Mouse (Mus musculus) heart, embryonic 12.5 days (tissue): ENCODE measurements around the gene Psmb5. TPM values are rescaled to one million over a fixed set of nuclear protein-coding genes. Genes with fewer than 3 reads are reported as not detected.
A peak's percentile ranks its signal among the peaks of the same experiment; 100 is the strongest.

Experiments
- ATAC-seq: fragments of 200-750 bp; cut with Nextera tagmentation; 2 replicates; pipeline ENCODE4 v1.8.0; 2017; ENCODE audit warnings: moderate TSS enrichment, moderate library complexity; ENCODE audit not compliant: insufficient number of reproducible peaks, low FRiP score
- H3K27ac ChIP-seq: fragments of 300-500 bp; sonication (generic); 2 replicates; pipeline ENCODE4 v1.5.1; 2016; ENCODE audit warnings: mild to moderate bottlenecking, moderate library complexity; ENCODE audit not compliant: poor library complexity, severe bottlenecking
- H3K27me3 ChIP-seq: fragments of 300-500 bp; sonication (generic); replicated peaks from 2 replicates; pipeline ENCODE4 v1.6.1; 2016; ENCODE audit warnings: mild to moderate bottlenecking, moderate library complexity
- H3K36me3 ChIP-seq: fragments of 300-500 bp; sonication (generic); 2 replicates; pipeline ENCODE4 v1.6.1; 2016; ENCODE audit warnings: mild to moderate bottlenecking, moderate library complexity
- H3K4me1 ChIP-seq: fragments of 300-500 bp; sonication (generic); replicated peaks from 2 replicates; pipeline ENCODE4 v1.6.1; 2016; ENCODE audit warnings: mild to moderate bottlenecking
- H3K4me2 ChIP-seq: fragments of 300-500 bp; sonication (generic); 2 replicates; pipeline ENCODE4 v1.6.1; 2016; ENCODE audit warnings: mild to moderate bottlenecking, moderate library complexity
- H3K4me3 ChIP-seq: fragments of 300-500 bp; sonication (generic); 2 replicates; pipeline ENCODE4 v1.5.1; 2016; ENCODE audit warnings: mild to moderate bottlenecking
- H3K9ac ChIP-seq: fragments of 300-500 bp; sonication (generic); 2 replicates; pipeline ENCODE4 v1.6.1; 2016; ENCODE audit warnings: mild to moderate bottlenecking, moderate library complexity
- H3K9me3 ChIP-seq: fragments of 300-500 bp; sonication (generic); replicated peaks from 2 replicates; pipeline ENCODE4 v1.6.1; 2016; ENCODE audit warnings: mild to moderate bottlenecking, moderate library complexity
- WGBS: fragments of 180-500 bp; shearing (Covaris S2); methylation state at CpG from one replicate; pipeline ENCODE4 v1.1.7; 2016; 5-methylcytosine and 5-hydroxymethylcytosine counted together
- polyA plus RNA-seq: library from polyadenylated mRNA; unstranded; fragments of >200 nt; fragmentation: Nextera tagmentation; extraction: Ambion mirVana; gene quantifications from 2 replicates; pipeline ENCODE4 v1.2.1, GENCODE M21; 2016

Psmb5 gene
- polyA plus RNA-seq, 1 experiment from 2014 or later: 308 TPM

DNA sequence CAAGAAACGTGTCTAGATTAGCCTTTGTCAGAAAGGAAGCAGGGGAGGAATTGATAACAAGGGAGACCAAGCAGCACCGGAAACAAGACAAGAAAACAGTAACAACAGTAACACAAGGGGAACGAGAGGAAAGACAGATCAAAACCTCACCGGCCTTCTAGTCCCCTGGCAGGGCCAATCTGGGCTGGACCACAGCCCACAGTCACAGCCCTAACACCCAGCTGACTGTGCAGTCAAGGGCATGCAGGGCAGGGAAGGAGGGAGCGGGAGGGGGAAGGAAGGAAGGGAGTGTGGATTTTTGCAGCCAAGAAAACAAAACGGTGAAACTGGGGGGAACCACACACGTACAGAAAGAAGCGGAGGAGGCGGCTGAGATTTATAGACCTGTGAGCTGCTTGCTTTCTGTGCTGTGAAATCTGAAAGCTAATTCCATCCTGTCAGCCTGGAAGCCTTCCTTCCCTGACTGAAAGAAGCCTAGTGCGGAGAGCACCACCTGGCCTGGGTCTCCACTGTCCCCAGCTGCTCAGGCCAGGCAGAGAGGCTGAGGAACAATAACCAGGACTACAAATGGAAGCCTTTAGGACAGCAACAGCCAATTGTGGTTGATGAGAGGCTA lies 25.4 kb downstream of the Psmb5 start:
- 0 out of 2 replicates have a peak overlapping the region, but pooled peaks have one; percentile 6 for H3K9ac ChIP-seq
- 0 out of 2 replicates have a peak, but pooled peaks cover 3% of the 10 kb centered on the region for H3K9me3 ChIP-seq
- H3K4me1 ChIP-seq: peaks cover 46% of the 10 kb centered on the region
- peak; percentile 77 for ATAC-seq
- peak overlapping the region; percentile 4; the same call in 1 of the 2 replicates for H3K4me2 ChIP-seq
- peak overlapping the region; percentile 82 for H3K27ac ChIP-seq
- H3K27me3 ChIP-seq: no peaks in the 10 kb centered on the region
- H3K4me3 ChIP-seq: no peak overlapping the region
- peaks cover 19% of the 10 kb centered on the region; the same call in 1 of the 2 replicates for H3K36me3 ChIP-seq
- WGBS: 32% methylated on average over 10 of the region's 10 CpGs

DNA sequence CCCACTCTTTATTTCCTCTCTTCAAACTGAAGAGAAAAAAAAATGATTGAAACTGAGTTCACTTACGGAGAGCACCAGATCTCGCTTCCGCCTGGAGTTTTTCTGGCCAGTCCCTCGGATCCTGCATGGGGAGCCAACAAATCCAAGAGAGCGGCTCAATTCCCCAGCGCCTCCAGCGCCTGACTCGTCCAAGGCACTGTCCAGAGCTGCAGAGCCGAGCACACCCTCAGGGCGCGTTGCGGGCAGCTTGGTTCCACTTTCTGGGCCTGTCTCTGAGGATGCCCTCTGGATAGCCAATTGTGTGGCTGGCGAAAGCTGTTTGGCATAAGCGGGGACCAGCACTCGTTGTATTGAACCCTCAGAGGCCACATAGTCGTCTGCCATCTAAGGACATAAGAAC lies 26.8 kb downstream of the Psmb5 start:
- H3K27ac ChIP-seq: no peak overlapping the region
- H3K9me3 ChIP-seq: 0 out of 2 replicates have a peak, but pooled peaks cover 3% of the 10 kb centered on the region
- no peak overlapping the region for H3K4me3 ChIP-seq
- no peaks in the 10 kb centered on the region for H3K27me3 ChIP-seq
- peaks cover 42% of the 10 kb centered on the region for H3K4me1 ChIP-seq
- ATAC-seq: no peak
- H3K36me3 ChIP-seq: peaks cover 23% of the 10 kb centered on the region
- no peak overlapping the region for H3K4me2 ChIP-seq
- 92% methylated on average over 16 of the region's 16 CpGs for WGBS
- H3K9ac ChIP-seq: no peak overlapping the region

DNA sequence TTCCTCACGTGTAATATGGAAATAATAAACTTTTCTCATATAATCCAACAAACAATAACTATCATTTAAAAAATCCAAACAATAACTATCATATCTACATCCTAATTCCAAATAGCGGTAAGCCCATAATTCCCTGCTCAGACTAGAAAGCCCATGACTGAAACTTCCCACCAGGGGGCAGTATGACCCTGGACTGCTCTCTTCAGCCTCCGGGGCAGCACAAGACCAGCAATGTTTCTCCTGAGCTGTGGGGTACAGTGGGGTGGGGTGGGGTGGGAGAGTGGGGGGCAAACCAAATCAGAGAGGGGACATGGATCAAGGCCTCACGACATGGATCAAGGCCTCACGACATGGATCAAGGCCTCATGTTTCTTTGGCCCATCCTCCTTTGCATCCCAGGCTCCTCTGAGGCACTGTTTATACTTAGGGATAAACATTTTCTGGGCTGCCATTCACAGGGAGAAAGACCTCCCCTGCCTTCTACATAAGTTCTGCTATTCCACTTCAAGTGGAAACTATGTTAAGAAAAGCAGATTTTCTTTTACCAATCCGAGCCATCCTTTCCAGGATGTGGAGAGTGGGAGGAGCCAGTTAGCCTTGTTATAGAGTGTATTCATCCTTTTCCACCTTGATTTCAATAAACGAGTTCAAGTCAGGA lies 34.0 kb downstream of the Psmb5 start:
- ATAC-seq: peak; percentile 38; the same call in 1 of the 2 replicates
- Histone ChIP-seq H3K4me2 (no peak overlapping the region), H3K27ac (no peak overlapping the region), H3K9ac (no peak overlapping the region), H3K36me3 (peaks cover 32% of the 10 kb centered on the region), H3K9me3 (no peaks in the 10 kb centered on the region), H3K4me1 (peaks cover 5% of the 10 kb centered on the region), H3K27me3 (no peaks in the 10 kb centered on the region), H3K4me3 (no peak overlapping the region)
- 37% methylated on average over 7 of the region's 7 CpGs for WGBS

DNA sequence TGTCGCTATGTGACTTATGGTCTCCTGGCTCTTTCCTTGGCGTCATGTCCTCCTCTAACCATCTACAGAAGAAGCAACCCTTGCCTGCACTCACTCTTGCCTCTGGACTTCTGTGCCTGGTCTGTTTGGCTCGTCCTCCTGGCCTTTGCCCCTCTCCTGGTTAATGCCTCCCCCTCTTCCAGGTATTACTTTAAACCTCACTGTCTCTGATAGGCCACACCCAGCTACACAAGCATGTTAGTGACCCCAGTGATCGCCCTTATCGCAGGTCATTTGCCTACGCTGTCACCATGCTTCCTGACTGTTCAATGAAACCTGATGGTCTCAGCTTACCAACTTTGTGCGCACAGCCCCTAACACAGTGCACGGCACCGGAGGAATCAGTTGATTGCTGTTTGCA lies 35.3 kb downstream of the Psmb5 start:
- peaks cover 32% of the 10 kb centered on the region for H3K36me3 ChIP-seq
- WGBS: 89% methylated on average over 9 of the region's 9 CpGs
- no peak overlapping the region for H3K9ac ChIP-seq
- no peak overlapping the region for H3K27ac ChIP-seq
- no peak overlapping the region for H3K4me3 ChIP-seq
- no peak overlapping the region for H3K4me2 ChIP-seq
- ATAC-seq: no peak
- H3K4me1 ChIP-seq: peaks cover 5% of the 10 kb centered on the region; the same call in 1 of the 2 replicates
- no peaks in the 10 kb centered on the region for H3K27me3 ChIP-seq
- H3K9me3 ChIP-seq: no peaks in the 10 kb centered on the region

DNA sequence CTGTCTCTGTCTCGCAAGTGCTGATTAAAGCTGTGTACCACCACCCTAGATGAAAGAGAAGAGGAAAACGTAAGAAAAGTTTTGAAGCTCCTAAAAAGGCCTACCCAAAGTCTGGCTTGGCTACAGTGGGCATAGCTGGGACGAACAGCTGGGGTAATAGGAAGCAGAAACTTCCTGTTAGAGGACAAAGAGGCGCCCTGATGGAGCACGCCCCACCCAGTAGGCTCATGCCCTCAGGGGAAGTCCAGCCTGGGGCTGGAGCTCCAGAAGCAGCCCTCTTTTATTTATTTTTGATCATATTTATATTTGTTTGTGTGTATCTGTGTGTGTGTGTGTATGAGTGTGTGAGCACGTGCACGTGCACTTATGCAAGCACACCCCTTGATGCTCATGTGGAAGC lies 38.2 kb downstream of the Psmb5 start:
- H3K27ac ChIP-seq: no peak overlapping the region
- no peaks in the 10 kb centered on the region for H3K9me3 ChIP-seq
- no peaks in the 10 kb centered on the region for H3K27me3 ChIP-seq
- H3K36me3 ChIP-seq: peaks cover 15% of the 10 kb centered on the region
- H3K4me3 ChIP-seq: no peak overlapping the region
- 69% methylated on average over 7 of the region's 7 CpGs for WGBS
- no peak for ATAC-seq
- H3K4me1 ChIP-seq: peaks cover 13% of the 10 kb centered on the region
- H3K9ac ChIP-seq: no peak overlapping the region
- no peak overlapping the region for H3K4me2 ChIP-seq

DNA sequence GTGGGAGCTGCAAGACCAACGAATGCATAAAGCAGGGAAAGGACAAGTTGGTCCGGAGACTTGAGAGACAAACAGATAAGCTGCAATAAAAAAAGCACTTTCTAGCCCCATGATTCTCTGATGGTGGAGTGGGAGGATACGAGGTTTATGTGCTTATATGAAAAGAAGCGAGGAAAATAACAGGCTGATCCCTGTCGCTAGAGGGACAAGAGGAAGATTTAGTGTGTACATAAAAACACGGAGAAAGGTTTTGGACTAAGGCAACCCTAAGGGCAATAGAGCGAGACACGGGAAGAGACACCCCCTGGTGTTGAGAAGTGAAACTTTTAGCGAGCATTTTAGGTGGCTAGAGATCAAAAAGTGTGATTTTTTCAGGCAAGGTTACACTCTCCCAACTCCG lies 39.8 kb downstream of the Psmb5 start:
- Histone ChIP-seq H3K27me3 (no peaks in the 10 kb centered on the region), H3K9ac (peak overlapping the region; percentile 98), H3K4me3 (peak overlapping the region; percentile 91), H3K9me3 (no peaks in the 10 kb centered on the region), H3K4me2 (peak overlapping the region; percentile 91), H3K4me1 (peaks cover 29% of the 10 kb centered on the region), H3K36me3 (peaks cover 15% of the 10 kb centered on the region; the same call in 1 of the 2 replicates), H3K27ac (peak overlapping the region; percentile 94)
- ATAC-seq: 0 out of 2 replicates have a peak, but pooled peaks have one; percentile 13
- under 1% methylated on average over 10 of the region's 10 CpGs for WGBS

DNA sequence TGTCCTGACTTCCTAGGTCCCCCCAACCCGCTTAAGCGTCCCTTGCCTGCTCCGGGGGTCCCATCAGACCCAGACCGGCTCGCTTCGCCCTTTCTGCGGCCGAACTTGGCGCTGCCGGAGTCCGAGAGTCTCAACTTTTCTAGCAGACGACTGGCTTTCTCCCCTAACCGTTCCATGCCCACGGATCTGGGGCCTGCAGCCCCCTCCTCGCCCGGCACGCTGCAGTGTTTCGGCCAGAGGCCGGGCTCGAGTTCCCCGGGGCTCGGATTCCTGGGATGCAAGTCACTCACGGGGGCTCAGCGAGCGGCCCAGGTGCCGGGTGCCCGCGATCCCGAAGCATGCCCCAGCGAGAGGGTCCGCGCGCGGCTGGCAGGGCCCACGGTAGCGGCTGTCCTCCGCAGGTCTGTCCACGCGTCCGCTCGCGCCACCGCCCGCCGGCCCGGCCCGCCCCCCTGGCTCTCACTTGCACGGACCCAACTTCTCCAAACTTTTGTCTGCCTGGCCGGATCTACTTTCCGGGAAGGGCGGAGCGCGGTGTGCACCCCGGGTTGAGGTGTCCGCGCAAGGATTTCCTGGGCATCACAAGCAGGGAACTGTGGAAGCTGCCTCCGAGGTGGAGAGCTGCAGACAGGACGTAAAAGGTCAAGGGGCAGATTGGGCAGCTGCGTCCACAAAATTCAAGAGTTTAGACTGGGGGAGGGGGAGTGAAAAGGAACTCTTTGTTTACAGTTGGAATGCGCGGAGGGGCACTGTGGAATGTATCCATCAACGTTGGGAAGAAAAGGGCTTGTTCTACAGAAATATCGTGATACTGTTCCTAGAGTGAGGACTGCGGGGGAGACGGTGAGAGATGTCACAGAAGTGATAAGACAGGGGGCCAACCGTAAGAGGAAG lies 40.5 kb downstream of the Psmb5 start, which contains the start of gene Ajuba:
Gene Ajuba (minus strand): TSS at position 470 of the 894 bp plus-strand sequence.
- Histone ChIP-seq H3K36me3 (peaks cover 8% of the 10 kb centered on the region; the same call in 1 of the 2 replicates), H3K9ac (peak within 1 kb of the TSS; percentile 98), H3K4me2 (peak within 1 kb of the TSS; percentile 91), H3K9me3 (no peaks in the 10 kb centered on the region), H3K4me3 (peak within 1 kb of the TSS; percentile 91), H3K27ac (peak within 1 kb of the TSS; percentile 94), H3K4me1 (peaks cover 36% of the 10 kb centered on the region), H3K27me3 (no peaks in the 10 kb centered on the region)
- WGBS: under 1% methylated on average over 66 of the region's 66 CpGs
- peak; percentile 62 for ATAC-seq

DNA sequence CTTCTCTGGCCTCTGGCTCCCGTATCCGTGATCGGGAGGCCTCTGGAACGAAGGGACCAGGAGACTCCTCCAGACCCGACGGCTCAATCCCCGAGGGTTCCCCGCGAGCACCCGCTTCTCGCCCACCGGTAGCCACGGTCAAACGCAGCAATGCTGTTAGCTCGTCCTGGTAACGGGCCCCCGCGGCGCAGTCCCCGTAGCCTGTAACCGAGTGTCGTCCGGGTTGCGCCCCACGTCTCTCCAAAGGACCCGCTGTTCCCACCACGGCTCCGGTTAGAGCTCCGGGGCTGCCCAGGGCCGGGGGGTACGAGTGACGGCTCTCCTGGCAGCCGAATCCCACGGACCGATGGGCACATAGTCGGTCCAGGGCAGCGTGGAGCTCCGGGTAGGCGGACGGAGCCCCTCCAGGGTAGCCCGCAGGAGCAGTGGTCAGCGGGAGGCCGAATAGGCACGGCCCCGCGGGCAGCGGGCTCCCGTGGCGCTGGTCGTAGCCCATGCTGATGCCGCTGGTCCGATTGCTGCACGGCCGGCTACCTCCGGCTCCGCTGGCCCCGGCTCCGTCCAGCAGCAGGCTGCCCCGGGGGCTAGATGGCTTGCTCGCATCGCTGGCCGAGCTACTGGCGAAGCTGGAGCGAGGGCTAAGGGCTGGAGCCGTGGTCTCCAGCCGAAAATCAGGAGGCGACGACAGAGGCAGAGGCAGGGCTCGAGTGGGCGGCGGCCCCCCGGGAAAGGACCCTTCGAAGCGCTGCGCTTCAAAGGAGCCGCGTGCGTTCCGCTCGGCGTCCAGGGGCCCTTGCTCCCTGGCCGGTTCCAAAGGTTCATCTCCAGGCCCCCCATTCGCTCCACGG lies 41.4 kb downstream of the Psmb5 start:
- ATAC-seq: no peak
- H3K4me1 ChIP-seq: peaks cover 45% of the 10 kb centered on the region
- peak overlapping the region; percentile 91 for H3K4me2 ChIP-seq
- WGBS: under 1% methylated on average over 84 of the region's 84 CpGs
- H3K9me3 ChIP-seq: no peaks in the 10 kb centered on the region
- H3K36me3 ChIP-seq: peaks cover 11% of the 10 kb centered on the region
- H3K27me3 ChIP-seq: no peaks in the 10 kb centered on the region
- peak overlapping the region; percentile 91 for H3K4me3 ChIP-seq
- peak overlapping the region; percentile 98 for H3K9ac ChIP-seq
- H3K27ac ChIP-seq: peak overlapping the region; percentile 94

DNA sequence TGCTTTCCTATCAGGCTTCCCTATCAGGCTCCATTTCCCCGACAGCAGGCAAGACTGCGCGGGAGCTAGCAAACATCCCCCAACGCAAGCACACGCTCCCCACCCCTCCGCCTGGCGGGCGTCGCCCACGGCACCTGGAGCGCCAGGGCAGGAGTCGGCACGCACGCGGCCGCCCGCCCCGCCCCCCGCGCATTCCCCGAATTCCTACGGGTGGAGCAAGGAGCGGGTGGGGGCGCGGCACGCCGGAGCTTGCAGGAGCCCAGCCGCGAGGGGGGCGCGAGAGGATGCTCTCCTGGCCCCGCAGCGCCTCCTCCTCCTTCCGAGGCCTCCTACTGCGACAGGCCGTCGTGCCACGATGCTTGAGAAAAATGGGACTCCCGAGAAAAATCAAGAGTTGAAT lies 42.2 kb downstream of the Psmb5 start:
- peak overlapping the region; percentile 98 for H3K9ac ChIP-seq
- no peaks in the 10 kb centered on the region for H3K9me3 ChIP-seq
- no peaks in the 10 kb centered on the region for H3K27me3 ChIP-seq
- ATAC-seq: peak; percentile 29
- WGBS: under 1% methylated on average over 37 of the region's 39 CpGs
- H3K4me2 ChIP-seq: peak overlapping the region; percentile 91
- H3K36me3 ChIP-seq: peaks cover 20% of the 10 kb centered on the region
- peak overlapping the region; percentile 91 for H3K4me3 ChIP-seq
- H3K27ac ChIP-seq: peak overlapping the region; percentile 94
- H3K4me1 ChIP-seq: peaks cover 52% of the 10 kb centered on the region

DNA sequence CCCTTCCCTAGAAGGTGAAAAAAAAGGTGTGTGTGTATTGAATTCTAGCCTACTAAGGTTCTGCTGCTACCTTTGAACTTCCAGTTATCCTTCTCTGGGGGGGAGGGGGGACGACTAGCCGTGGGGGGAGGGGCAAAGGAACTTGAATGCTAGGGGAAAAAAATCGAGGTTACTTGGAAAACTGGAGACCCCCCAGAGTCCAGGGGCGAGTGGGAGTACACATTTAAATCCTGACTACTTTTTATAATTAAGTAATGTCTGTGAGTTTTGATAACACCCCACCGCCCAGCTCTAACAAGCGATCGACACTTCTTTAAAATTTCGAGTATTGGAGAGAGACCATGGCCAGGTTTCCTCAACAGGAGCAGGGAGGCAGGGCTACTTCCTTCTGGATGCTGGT lies 42.8 kb downstream of the Psmb5 start:
- Histone ChIP-seq H3K9ac (peak overlapping the region; percentile 98), H3K27ac (peak overlapping the region; percentile 94), H3K27me3 (no peaks in the 10 kb centered on the region), H3K36me3 (peaks cover 24% of the 10 kb centered on the region), H3K4me2 (peak overlapping the region; percentile 91), H3K4me1 (peaks cover 57% of the 10 kb centered on the region), H3K4me3 (peak overlapping the region; percentile 91), H3K9me3 (no peaks in the 10 kb centered on the region)
- 4% methylated on average over 8 of the region's 8 CpGs for WGBS
- ATAC-seq: no peak
